In genomic region chr14:115844773-115845427, GRCm38 (mm10) we compare ENCODE assay signal across 19 mouse cellular contexts.
"Had no signal": no experiment of that assay in that cellular context is flagged by ENCODE, and none has a peak within 500 bp of the region (broad histone marks: within the 10 kb centered on the region; RNA-seq: fewer than 3 reads in every experiment).

No protein-coding gene starts in this region.

- H3K27me3 ChIP-seq: liver, embryonic 13.5 days; liver, embryonic 15.5 days; lung, embryonic 15.5 days; megakaryocyte, embryonic 14.5 days; midbrain, embryonic 15.5 days; neural tube, embryonic 13.5 days; stomach, embryonic 15.5 days had no signal

- H3K4me2 ChIP-seq: liver, embryonic 13.5 days; liver, embryonic 15.5 days; lung, embryonic 15.5 days; midbrain, embryonic 11.5 days; midbrain, embryonic 15.5 days; neural tube, embryonic 13.5 days; stomach, embryonic 15.5 days had no signal

- H3K9ac ChIP-seq: liver, embryonic 13.5 days; liver, embryonic 15.5 days; liver, postnatal 0 days; lung, embryonic 15.5 days; midbrain, embryonic 15.5 days; neural tube, embryonic 13.5 days; stomach, embryonic 15.5 days had no signal

- H3K27ac ChIP-seq: liver, embryonic 13.5 days; liver, embryonic 15.5 days; lung, embryonic 15.5 days; macrophage; midbrain, embryonic 15.5 days; neural tube, embryonic 13.5 days; stomach, embryonic 15.5 days; stomach, postnatal 0 days had no signal

- H3K36me3 ChIP-seq: liver, embryonic 13.5 days; liver, embryonic 15.5 days; lung, embryonic 15.5 days; midbrain, embryonic 15.5 days; neural tube, embryonic 13.5 days; stomach, embryonic 15.5 days had no signal

- DNase-seq: liver, embryonic 13.5 days; liver, postnatal 0 days; lung, adult 2 months; lung, postnatal 14 days; lung, postnatal 36 days; right cerebral cortex, postnatal 14 days; thymus, adult 2 months; thymus, postnatal 25 days; thymus, postnatal 4 days had no signal

- H3K4me1 ChIP-seq: liver, embryonic 13.5 days; liver, embryonic 15.5 days; lung, embryonic 15.5 days; megakaryocyte, embryonic 14.5 days; midbrain, embryonic 15.5 days; stomach, embryonic 15.5 days had no signal

- H3K9me3 ChIP-seq: liver, embryonic 13.5 days; liver, embryonic 15.5 days; lung, embryonic 15.5 days; megakaryocyte, embryonic 14.5 days; midbrain, embryonic 15.5 days; neural tube, embryonic 13.5 days; stomach, embryonic 15.5 days had no signal

- ATAC-seq: liver, postnatal 0 days; lung, postnatal 0 days; midbrain, embryonic 15.5 days had no signal

- H3K4me3 ChIP-seq: liver, embryonic 13.5 days; liver, embryonic 15.5 days; lung, embryonic 15.5 days; megakaryocyte, embryonic 14.5 days; midbrain, embryonic 15.5 days; neural tube, embryonic 13.5 days; stomach, embryonic 15.5 days had no signal
